Mouse (Mus musculus): ENCODE measurements around the gene Immp1l.

DNA sequence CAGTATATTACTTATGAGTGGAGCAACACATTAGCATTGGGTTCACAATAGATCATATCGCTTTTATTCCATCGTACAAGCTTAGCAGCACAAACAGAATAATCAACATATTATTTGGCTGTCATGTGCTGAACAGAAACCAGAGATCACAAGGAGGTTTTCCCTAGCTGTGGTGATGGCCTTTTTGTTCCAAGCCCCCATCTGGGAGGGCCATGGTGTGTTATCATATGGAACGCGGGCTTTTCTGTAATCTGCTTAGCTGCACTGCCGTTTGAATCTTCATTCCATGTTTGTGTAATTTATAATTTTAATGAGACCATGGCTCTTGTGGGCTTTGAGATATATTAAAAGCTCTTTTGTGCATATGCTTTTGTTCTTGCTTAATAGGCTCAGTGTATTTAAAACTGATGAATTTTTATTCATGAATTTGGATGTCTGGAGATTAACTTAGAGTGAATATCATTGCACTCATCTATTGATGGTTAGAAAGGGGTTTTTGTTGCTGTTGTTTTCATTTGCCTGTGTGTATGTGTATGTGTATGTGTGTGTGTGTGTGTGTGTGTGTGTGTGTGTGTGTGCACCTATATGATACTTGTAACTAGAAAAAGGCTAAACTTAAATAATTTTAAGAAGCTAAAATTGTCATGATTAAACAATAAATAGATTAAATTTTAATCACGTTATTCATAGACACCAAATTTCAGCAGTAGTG is 9.4 kb downstream of the Immp1l start:
- TF ChIP-seq CTCF (IDR thresholded peaks at IDR 0.05; ENCODE audit: low read depth) (no peak), EP300 (IDR thresholded peaks at IDR 0.05; ENCODE audit: low read depth) (no peak)
